Mouse (Mus musculus) CH12F3 (cell line): ENCODE data around the gene Olfml2b.

Experiments used
- in situ Hi-C: fragments of 300-500 bp; cut with MboI; formaldehyde crosslinking; loops from 2 replicates; pipeline ENCODE4 v1.14.3; 2020; ENCODE audit warnings: low sequenced_read_pairs

Olfml2b gene

GRCm38 (mm10) chr1:170691301-170691700 lies 47.0 kb downstream of the Olfml2b start:
- in situ Hi-C loops = no loop called here

GRCm38 (mm10) chr1:170694821-170695291 lies 50.5 kb downstream of the Olfml2b start:
- in situ Hi-C loops = no loop called here

- in situ Hi-C loops = no loop called here
Measured at GRCm38 (mm10) chr1:170695326-170695725, 51.0 kb downstream of the Olfml2b start.

- in situ Hi-C loops = no loop called here
Measured at GRCm38 (mm10) chr1:170696996-170697395, 52.7 kb downstream of the Olfml2b start.

GRCm38 (mm10) chr1:170697771-170698356 lies 53.5 kb downstream of the Olfml2b start:
- in situ Hi-C loops = no loop called here

- in situ Hi-C loops = no loop called here
Measured at GRCm38 (mm10) chr1:170698771-170699170, 54.4 kb downstream of the Olfml2b start.

- in situ Hi-C loops = no loop called here
Measured at GRCm38 (mm10) chr1:170699553-170699952, 55.2 kb downstream of the Olfml2b start.

GRCm38 (mm10) chr1:170700496-170701027 lies 56.2 kb downstream of the Olfml2b start:
- in situ Hi-C loops = no loop called here

GRCm38 (mm10) chr1:170701178-170701577 lies 56.8 kb downstream of the Olfml2b start:
- in situ Hi-C loops = no loop called here

GRCm38 (mm10) chr1:170701582-170701981 lies 57.2 kb downstream of the Olfml2b start:
- in situ Hi-C loops = no loop called here

- in situ Hi-C loops = no loop called here
Measured at GRCm38 (mm10) chr1:170702263-170702662, 57.9 kb downstream of the Olfml2b start.

GRCm38 (mm10) chr1:170702958-170703357 lies 58.6 kb downstream of the Olfml2b start:
- in situ Hi-C loops = no loop called here

- in situ Hi-C loops = no loop called here
Measured at GRCm38 (mm10) chr1:170704103-170704502, 59.8 kb downstream of the Olfml2b start.

GRCm38 (mm10) chr1:170704911-170705594 lies 60.7 kb downstream of the Olfml2b start:
- in situ Hi-C loops = no loop called here

- in situ Hi-C loops = no loop called here
Measured at GRCm38 (mm10) chr1:170706046-170706445, 61.7 kb downstream of the Olfml2b start.

GRCm38 (mm10) chr1:170709034-170709433 lies 64.7 kb downstream of the Olfml2b start:
- in situ Hi-C loops = no loop called here

GRCm38 (mm10) chr1:170709481-170709880 lies 65.1 kb downstream of the Olfml2b start:
- in situ Hi-C loops = no loop called here

- in situ Hi-C loops = no loop called here
Measured at GRCm38 (mm10) chr1:170709969-170710368, 65.6 kb downstream of the Olfml2b start.

- in situ Hi-C loops = no loop called here
Measured at GRCm38 (mm10) chr1:170711731-170712130, 67.4 kb downstream of the Olfml2b start.

- in situ Hi-C loops = no loop called here
Measured at GRCm38 (mm10) chr1:170717241-170717828, 73.0 kb downstream of the Olfml2b start.

GRCm38 (mm10) chr1:170718133-170718810 lies 73.9 kb downstream of the Olfml2b start:
- in situ Hi-C loops = no loop called here
